Mouse (Mus musculus) right cerebral cortex, adult 18-20 months (tissue): Measurements from ENCODE around the gene Pkd2l1.

Source experiments
- DNase-seq: peaks from one replicate; pipeline ENCODE4 v3.0.0; 2022; ENCODE audit warnings: mixed read lengths

The Pkd2l1 gene

DNA sequence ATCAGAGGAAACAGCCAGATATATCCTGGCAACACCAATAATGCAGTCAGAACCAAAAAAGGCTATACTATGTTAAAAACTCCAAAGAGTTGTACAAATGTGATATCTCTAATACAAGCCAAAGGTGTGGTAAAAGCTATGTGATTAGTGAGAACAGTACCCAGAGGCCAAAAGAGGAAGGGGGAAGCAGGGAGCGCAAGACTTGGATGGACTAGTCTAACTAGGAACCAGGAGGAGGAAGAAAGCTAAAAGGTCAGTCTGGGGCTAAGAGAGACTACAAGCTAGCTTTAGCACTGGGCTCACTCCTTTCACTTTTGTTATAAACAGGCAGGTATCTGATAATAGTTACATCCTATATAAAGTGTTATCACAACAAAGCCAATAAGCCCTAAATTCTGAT lies 87.8 kb downstream of the Pkd2l1 start:
- DNase-seq, result no peak

GRCm38 (mm10) chr19:44103001-44103400 lies 89.2 kb downstream of the Pkd2l1 start:
- no peak for DNase-seq

- no peak for DNase-seq
Observed at GRCm38 (mm10) chr19:44100840-44101239, 91.4 kb downstream of the Pkd2l1 start.
